Mouse (Mus musculus) bone marrow macrophage, adult 2 months (primary cell): ENCODE measurements around the gene Eif4e2.

Source experiments
- CTCF ChIP-seq: IDR thresholded peaks from 2 replicates; pipeline ENCODE4 v1.5.1; 2012; ENCODE audit warnings: low read depth, mild to moderate bottlenecking, low read length, moderate library complexity
- POLR2A ChIP-seq: IDR thresholded peaks from 2 replicates; pipeline ENCODE4 v1.6.1; 2012; ENCODE audit warnings: mild to moderate bottlenecking, low read depth, low read length, borderline replicate concordance

GRCm38 (mm10) chr1:87259316-87259715 is 45.6 kb downstream of the Eif4e2 start:
- TF ChIP-seq CTCF: no peak
- TF ChIP-seq POLR2A: no peak
